Mouse (Mus musculus) liver, adult 2 months (tissue): ENCODE results near the gene Btc.

Source experiments
- CTCF ChIP-seq: fragments of 200-500 bp; IDR thresholded peaks from 2 replicates; pipeline ENCODE4 v1.5.1; 2011; ENCODE audit warnings: low read depth, low read length, control low read depth
- POLR2A ChIP-seq: fragments of 200-500 bp; IDR thresholded peaks from 2 replicates; pipeline ENCODE4 v1.6.1; 2011; ENCODE audit warnings: low read length, control low read depth; ENCODE audit not compliant: insufficient read depth; ENCODE audit errors: extremely low read depth

DNA sequence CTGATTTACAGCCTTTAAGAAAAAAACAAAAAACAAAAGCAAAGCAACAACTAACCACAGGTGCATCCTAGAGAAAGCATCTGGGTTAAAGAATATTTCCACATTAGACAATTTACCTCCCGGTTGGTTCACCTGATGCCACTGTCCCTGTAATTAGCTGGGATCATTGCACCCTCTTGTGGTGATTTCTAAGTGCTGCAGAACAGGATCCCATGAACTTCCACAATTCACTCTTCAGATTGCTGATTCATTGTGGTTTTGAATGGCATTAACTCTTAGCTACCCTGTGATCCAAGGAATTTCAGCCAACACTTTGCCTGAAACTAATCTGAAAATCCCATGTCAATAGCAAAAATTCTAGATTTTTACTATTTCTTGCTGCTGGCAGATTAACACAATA is 94.9 kb downstream of the Btc start:
- TF ChIP-seq CTCF (peak; percentile 43), POLR2A (no peak)
